Mouse (Mus musculus) hindbrain, embryonic 10.5 days (tissue): ENCODE measurements around the gene Hsp90ab1. TPM values are rescaled to one million over a fixed set of nuclear protein-coding genes. Genes with fewer than 3 reads are reported as not detected.

Source experiments
- DNase-seq: peaks from one replicate; pipeline ENCODE4 v3.0.0-alpha.2; 2017; ENCODE audit warnings: low spot score
- H3K27ac ChIP-seq: fragments of 300-500 bp; sonication (generic); 2 replicates; pipeline ENCODE4 v1.5.1; 2016; ENCODE audit warnings: mild to moderate bottlenecking, moderate library complexity
- H3K27me3 ChIP-seq: fragments of 300-500 bp; sonication (generic); 2 replicates; pipeline ENCODE4 v1.6.1; 2016; ENCODE audit warnings: mild to moderate bottlenecking; ENCODE audit not compliant: poor library complexity, insufficient read depth, severe bottlenecking
- H3K36me3 ChIP-seq: fragments of 300-500 bp; sonication (generic); 2 replicates; pipeline ENCODE4 v1.6.1; 2016; ENCODE audit warnings: mild to moderate bottlenecking, moderate library complexity
- H3K4me1 ChIP-seq: fragments of 300-500 bp; sonication (generic); replicated peaks from 2 replicates; pipeline ENCODE4 v1.6.1; 2016; ENCODE audit warnings: mild to moderate bottlenecking
- H3K4me3 ChIP-seq: fragments of 300-500 bp; sonication (generic); 2 replicates; pipeline ENCODE4 v1.5.1; 2016; ENCODE audit warnings: mild to moderate bottlenecking, moderate library complexity
- H3K9me3 ChIP-seq: fragments of 300-500 bp; sonication (generic); 2 replicates; pipeline ENCODE4 v1.6.1; 2016; ENCODE audit warnings: mild to moderate bottlenecking, moderate library complexity
- WGBS: fragments of 180-500 bp; shearing (Covaris S2); methylation state at CpG from one replicate; pipeline ENCODE4 v1.1.7; 2016; 5-methylcytosine and 5-hydroxymethylcytosine counted together
- polyA plus RNA-seq: library from polyadenylated mRNA; unstranded; fragments of >200 nt; fragmentation: Nextera tagmentation; extraction: Ambion mirVana; gene quantifications from 2 replicates; pipeline ENCODE4 v1.2.1, GENCODE M21; 2016

Hsp90ab1 gene
- polyA plus RNA-seq, 1 experiment from 2014 or later = 1,585 TPM

DNA sequence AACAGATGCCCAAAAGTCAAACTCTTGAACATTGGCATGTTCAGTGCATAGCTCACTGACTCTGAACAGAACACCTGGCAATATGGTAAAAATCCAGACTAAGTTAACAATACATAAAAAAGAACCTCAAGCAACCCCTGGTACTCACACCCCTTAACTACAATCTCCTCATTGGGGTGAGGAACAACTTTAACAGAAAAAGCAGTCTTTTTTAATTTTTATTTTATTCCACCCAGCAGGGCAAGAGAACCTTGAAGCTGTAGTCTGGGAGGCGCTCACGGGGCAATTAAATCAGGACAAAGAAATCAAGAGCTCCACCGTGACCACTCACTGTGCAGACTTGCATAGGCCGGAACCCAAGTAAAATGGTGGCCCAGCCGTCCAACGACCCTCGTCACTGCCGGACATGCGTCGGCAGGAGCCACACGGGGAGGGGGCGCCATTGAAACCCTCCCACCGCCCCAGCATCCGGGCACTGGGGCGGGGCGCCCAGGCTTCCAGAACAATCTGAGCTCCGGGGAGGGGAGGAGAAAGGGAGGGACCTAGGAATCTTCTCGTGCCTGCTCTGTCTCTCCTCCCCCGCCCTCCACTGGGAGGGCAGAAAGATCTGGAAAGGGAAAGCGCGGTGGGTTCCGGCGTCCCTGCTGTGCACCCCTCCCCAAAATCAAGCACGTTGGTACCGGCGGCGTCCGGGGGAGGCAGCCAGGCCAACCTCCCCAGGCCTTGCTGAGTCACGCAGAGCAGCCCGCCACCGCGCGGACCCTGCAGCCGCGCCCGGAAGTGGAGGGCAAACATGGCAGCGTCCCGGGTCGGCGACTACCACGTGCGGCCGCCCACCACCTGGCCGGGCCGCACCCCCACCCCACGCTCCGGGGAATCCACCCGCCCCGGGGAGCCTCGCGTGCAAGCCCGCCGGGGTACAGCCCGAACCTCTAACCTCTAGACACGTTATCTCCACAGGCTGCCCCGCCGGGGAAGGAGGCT lies 676 bp downstream of the Hsp90ab1 start:
- DNase-seq = peak; percentile 87
- Histone ChIP-seq H3K4me3 (peak overlapping the region; percentile 99), H3K36me3 (peaks cover 47% of the 10 kb centered on the region), H3K27me3 (no peaks in the 10 kb centered on the region), H3K9me3 (no peaks in the 10 kb centered on the region), H3K4me1 (peaks cover 53% of the 10 kb centered on the region), H3K27ac (peak overlapping the region; percentile 100)
- WGBS = under 1% methylated on average over 57 of the region's 57 CpGs

DNA sequence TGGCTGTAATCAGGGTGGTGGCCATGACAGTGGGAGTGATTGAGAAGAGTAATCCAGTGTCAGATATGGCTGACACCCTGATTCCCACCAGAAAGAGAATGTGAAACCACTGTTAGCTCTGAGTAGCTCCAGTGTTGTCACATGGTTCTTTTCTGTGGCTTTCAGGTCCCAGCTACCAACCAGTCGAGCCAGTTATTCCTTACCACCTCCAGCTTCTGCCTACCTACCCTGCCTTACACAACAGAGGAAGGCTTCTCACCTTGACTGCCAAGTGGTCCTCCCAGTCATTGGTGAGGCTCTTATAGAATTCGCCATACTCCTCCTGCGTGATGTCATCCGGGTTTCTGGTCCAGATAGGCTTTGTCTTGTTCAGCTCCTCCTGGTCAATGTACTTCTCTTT lies 3.1 kb downstream of the Hsp90ab1 start:
- peaks cover 71% of the 10 kb centered on the region for H3K36me3 ChIP-seq
- H3K27me3 ChIP-seq = no peaks in the 10 kb centered on the region
- H3K9me3 ChIP-seq = no peaks in the 10 kb centered on the region
- peaks cover 70% of the 10 kb centered on the region for H3K4me1 ChIP-seq
- WGBS = 89% methylated on average over 4 of the region's 4 CpGs
- peak overlapping the region; percentile 24 for H3K4me3 ChIP-seq
- no peak overlapping the region for H3K27ac ChIP-seq
- no peak for DNase-seq

- H3K4me1 ChIP-seq = peaks cover 70% of the 10 kb centered on the region
- no peaks in the 10 kb centered on the region for H3K27me3 ChIP-seq
- H3K36me3 ChIP-seq = peaks cover 71% of the 10 kb centered on the region
- H3K9me3 ChIP-seq = no peaks in the 10 kb centered on the region
- DNase-seq = no peak
- WGBS = 90% methylated on average over 12 of the region's 12 CpGs
- H3K4me3 ChIP-seq = no peak overlapping the region
- H3K27ac ChIP-seq = no peak overlapping the region
These were observed 4.1 kb downstream of the Hsp90ab1 start for GRCm38 (mm10) chr17:45568990-45569389.

DNA sequence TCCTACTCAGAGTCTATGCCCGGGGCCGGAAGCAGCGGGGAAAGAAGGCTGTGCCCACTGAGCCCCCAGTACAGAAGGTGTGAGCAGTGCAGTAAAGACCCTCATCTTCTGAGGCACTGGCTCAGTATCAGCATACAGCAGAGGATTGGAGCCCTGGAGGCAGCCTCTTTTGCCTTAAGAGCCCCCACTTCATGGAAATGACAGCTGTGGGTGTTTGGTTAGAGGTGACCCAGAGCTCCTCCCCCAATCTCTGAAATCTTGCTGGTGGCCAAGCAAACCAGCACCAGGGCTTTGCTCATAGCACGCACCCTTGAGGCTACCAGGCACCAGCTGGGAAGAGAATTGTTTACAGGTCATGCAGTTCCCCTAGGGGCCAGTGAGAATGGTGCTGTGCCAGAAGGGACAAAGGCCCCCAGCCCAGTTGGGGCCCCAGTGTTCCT lies 5.9 kb downstream of the Hsp90ab1 start:
- no peaks in the 10 kb centered on the region for H3K9me3 ChIP-seq
- DNase-seq = peak; percentile 36
- H3K36me3 ChIP-seq = peaks cover 71% of the 10 kb centered on the region
- peak overlapping the region; percentile 53; the same call in 1 of the 2 replicates for H3K27ac ChIP-seq
- H3K4me1 ChIP-seq = peaks cover 65% of the 10 kb centered on the region
- H3K27me3 ChIP-seq = no peaks in the 10 kb centered on the region
- 33% methylated on average over 4 of the region's 4 CpGs for WGBS
- H3K4me3 ChIP-seq = peak overlapping the region; percentile 13; the same call in 1 of the 2 replicates

GRCm38 (mm10) chr17:45566360-45567161 lies 6.5 kb downstream of the Hsp90ab1 start:
- peaks cover 66% of the 10 kb centered on the region for H3K36me3 ChIP-seq
- H3K27me3 ChIP-seq = no peaks in the 10 kb centered on the region
- H3K27ac ChIP-seq = peak overlapping the region; percentile 53; the same call in 1 of the 2 replicates
- WGBS = 75% methylated on average over 18 of the region's 18 CpGs
- H3K9me3 ChIP-seq = no peaks in the 10 kb centered on the region
- DNase-seq = no peak
- H3K4me1 ChIP-seq = peaks cover 60% of the 10 kb centered on the region
- H3K4me3 ChIP-seq = peak overlapping the region; percentile 13; the same call in 1 of the 2 replicates

GRCm38 (mm10) chr17:45566031-45566359 lies 7.1 kb downstream of the Hsp90ab1 start:
- Histone ChIP-seq H3K36me3 (peaks cover 60% of the 10 kb centered on the region), H3K4me3 (peak overlapping the region; percentile 4; the same call in 1 of the 2 replicates), H3K4me1 (peaks cover 55% of the 10 kb centered on the region), H3K27me3 (no peaks in the 10 kb centered on the region), H3K27ac (no peak overlapping the region), H3K9me3 (no peaks in the 10 kb centered on the region)
- WGBS = 84% methylated on average over 1 of the region's 1 CpGs
- DNase-seq = no peak

DNA sequence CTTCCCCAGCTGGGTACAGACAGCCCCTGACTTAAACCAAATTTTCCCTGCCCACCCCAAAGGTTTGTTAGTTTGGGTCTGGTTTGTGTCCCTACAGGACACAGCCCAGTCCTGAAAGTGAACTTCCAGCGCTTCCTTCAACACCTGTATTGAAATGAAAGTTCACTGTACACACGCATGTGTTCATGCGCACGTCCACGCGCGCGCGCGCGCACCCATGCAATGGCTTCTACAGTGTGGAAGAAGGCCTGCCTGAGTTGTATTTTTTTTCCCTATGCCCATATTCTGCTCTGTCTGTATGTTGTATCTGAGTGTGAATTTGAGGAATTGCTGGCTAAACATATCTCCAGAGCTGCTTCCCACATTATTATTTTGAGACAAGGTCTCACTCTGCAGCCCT lies 8.0 kb downstream of the Hsp90ab1 start:
- H3K4me1 ChIP-seq = peaks cover 46% of the 10 kb centered on the region
- 95% methylated on average over 11 of the region's 11 CpGs for WGBS
- no peak for DNase-seq
- H3K4me3 ChIP-seq = peak overlapping the region; percentile 79
- no peaks in the 10 kb centered on the region for H3K9me3 ChIP-seq
- no peaks in the 10 kb centered on the region for H3K27me3 ChIP-seq
- H3K27ac ChIP-seq = peak overlapping the region; percentile 98
- peaks cover 56% of the 10 kb centered on the region for H3K36me3 ChIP-seq

- 14% methylated on average over 18 of the region's 18 CpGs for WGBS
- peak overlapping the region; percentile 98 for H3K27ac ChIP-seq
- H3K4me1 ChIP-seq = peaks cover 41% of the 10 kb centered on the region
- peaks cover 53% of the 10 kb centered on the region for H3K36me3 ChIP-seq
- H3K4me3 ChIP-seq = peak overlapping the region; percentile 79
- no peaks in the 10 kb centered on the region for H3K9me3 ChIP-seq
- no peaks in the 10 kb centered on the region for H3K27me3 ChIP-seq
- peak; percentile 34 for DNase-seq
These were observed 8.5 kb downstream of the Hsp90ab1 start for GRCm38 (mm10) chr17:45564531-45565084.

GRCm38 (mm10) chr17:45563655-45564530 lies 9.2 kb downstream of the Hsp90ab1 start, which contains the start of gene Slc35b2:
TSS of gene Slc35b2 (plus strand) at chr17:45563874.
- H3K4me1 ChIP-seq = peaks cover 39% of the 10 kb centered on the region
- peak within 1 kb of the TSS; percentile 98 for H3K27ac ChIP-seq
- peaks cover 48% of the 10 kb centered on the region for H3K36me3 ChIP-seq
- no peaks in the 10 kb centered on the region for H3K9me3 ChIP-seq
- H3K4me3 ChIP-seq = peak within 1 kb of the TSS; percentile 79
- peak; percentile 94 for DNase-seq
- 0 out of 2 replicates have a peak, but pooled peaks cover 3% of the 10 kb centered on the region for H3K27me3 ChIP-seq
- under 1% methylated on average over 61 of the region's 61 CpGs for WGBS

DNA sequence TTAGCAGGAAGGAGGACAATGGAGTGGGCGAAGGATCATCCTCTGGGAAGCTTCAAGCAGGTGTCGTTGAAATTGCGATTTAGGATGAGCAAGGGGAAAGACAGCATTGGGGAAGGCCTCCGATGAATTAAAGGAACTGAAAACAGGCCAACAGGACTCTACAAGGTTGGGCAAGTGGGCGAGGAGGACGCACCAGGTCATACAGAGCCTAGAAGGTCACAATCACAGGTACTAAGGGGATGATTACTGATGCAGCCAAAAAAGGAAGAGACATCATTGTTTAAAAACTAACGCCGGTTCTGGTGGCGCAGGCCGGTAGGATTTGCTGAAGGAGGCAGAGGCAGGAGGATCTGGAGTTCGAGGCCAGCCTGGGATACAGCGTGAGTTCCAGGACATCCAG lies 9.9 kb downstream of the Hsp90ab1 start:
- peaks cover 44% of the 10 kb centered on the region for H3K4me1 ChIP-seq
- H3K36me3 ChIP-seq = peaks cover 42% of the 10 kb centered on the region
- no peaks in the 10 kb centered on the region for H3K9me3 ChIP-seq
- peaks cover 9% of the 10 kb centered on the region; the same call in 1 of the 2 replicates for H3K27me3 ChIP-seq
- WGBS = 80% methylated on average over 12 of the region's 12 CpGs
- no peak for DNase-seq
- peak overlapping the region; percentile 79; the same call in 1 of the 2 replicates for H3K4me3 ChIP-seq
- H3K27ac ChIP-seq = no peak overlapping the region

DNA sequence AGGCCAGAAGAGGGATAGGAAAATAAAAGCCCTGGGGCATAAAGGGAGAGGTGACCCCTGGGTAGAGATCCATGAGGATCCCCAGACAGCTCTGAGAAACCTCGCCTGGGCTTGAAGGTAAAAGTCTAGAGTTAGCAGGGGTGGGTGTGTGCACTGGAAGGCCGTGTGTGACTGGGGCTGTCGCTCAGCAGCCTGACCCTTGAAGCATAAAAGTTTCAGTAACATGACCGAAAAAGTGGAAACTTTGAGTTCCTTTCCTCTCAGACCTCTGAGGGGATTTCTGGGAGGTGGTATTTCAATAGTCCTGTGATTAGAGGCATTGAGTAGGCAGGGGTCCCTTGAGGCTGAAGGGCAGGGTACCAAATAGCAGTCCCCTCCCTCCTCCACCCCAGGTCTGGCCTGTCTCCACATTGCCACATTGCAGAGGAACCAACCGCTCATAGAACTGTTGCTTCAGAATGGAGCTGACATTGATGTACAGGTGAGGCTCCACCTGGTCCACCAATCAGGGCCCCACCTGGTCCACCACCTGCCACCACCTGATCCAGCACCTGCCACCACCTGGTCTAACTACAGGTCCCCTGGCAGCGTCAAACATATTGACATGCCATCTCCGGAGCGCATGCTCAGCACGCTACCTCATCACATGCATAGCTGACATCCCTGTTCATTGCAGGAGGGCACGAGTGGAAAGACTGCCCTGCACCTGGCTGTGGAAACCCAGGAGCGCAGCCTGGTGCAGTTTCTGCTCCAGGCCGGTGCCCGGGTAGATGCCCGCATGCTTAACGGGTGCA lies 13.1 kb downstream of the Hsp90ab1 start:
- Histone ChIP-seq H3K36me3 (peaks cover 9% of the 10 kb centered on the region; the same call in 1 of the 2 replicates), H3K27me3 (peaks cover 31% of the 10 kb centered on the region), H3K9me3 (no peaks in the 10 kb centered on the region), H3K4me3 (no peak overlapping the region), H3K27ac (no peak overlapping the region), H3K4me1 (peaks cover 54% of the 10 kb centered on the region)
- no peak for DNase-seq
- WGBS = 90% methylated on average over 15 of the region's 15 CpGs
